Comparison of ENCODE assay signal across 8 mouse cellular contexts in the genomic region with DNA sequence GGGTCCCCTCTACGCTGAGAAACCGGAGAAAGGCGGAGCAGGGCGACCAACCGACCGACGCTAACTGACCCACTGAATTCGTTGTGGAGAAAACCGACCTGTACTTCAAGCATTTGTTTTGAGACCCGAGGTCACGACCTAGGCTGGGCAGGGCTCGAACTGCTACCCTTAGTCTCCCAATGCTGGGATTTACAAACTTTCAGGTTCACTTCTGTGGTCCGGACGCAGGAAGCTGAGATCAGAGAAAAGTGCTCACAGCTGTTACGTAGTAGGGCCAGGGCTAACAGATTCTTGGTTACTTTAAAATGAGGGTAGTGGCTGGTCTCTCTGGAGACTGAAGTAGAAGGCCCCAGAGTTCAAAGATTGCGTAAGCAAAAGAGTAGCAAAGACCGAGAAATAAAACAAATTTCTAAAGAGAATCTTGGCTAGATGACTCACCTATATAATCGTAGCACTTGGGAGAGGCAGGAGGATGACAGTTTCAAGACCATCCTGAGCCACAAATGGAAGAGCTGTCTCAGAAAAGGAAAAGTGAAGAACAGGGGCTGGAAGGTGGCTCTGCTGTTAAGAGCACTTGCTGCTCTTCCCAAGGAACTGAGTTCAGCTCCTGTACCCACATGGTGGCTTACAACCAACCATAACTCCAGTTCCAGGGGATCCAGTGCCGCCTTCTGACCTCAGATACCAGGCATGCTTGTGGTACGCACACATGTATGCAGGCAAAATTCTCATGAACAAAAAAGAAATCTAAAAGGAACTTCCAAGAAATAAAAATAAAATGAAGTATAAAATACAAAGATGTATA. TPM values are rescaled to one million over a fixed set of nuclear protein-coding genes. Genes with fewer than 3 reads are reported as not detected.
DNase-seq lines count a peak whose midpoint lies in the region; ATAC-seq and TF ChIP-seq lines count a peak whose summit lies in the region.

No protein-coding gene starts in this region.

- no peak for TF ChIP-seq POLR2A in CH12.LX (IDR thresholded peaks at IDR 0.05; ENCODE audit: low read depth, low read length)

- peaks cover 20% of the 10 kb centered on the region for H3K36me3 ChIP-seq in heart, embryonic 10.5 days
- peaks cover 18 to 43% of the 10 kb centered on the region in 2 experiments for H3K36me3 ChIP-seq in CH12.LX (replicated peaks in 1 of 2; ENCODE audit: control insufficient read depth in 1 of 2, insufficient read depth in 1 of 2, low read length in 1 of 2)
- H3K36me3 ChIP-seq in forebrain, embryonic 11.5 days (ENCODE audit: control insufficient read depth, insufficient read depth, low read length), result no peaks in the 10 kb centered on the region; the same call in 1 of the 2 replicates
- peaks cover 44% of the 10 kb centered on the region for H3K36me3 ChIP-seq in liver, embryonic 12.5 days

- no peak for TF ChIP-seq RAD21 in CH12.LX (IDR thresholded peaks at IDR 0.05; ENCODE audit: low read depth, low read length)

- dilution Hi-C loops in CH12.LX (cut with MboI; ENCODE audit: extremely low pct_ligation_motif_present, extremely low pct_unique_long_range_greater_than_20kb, low sequenced_read_pairs), result no loop called here

- intact Hi-C loops in heart, postnatal 14 days (cut with DNase I), result no loop called here

- no peak for TF ChIP-seq CTCF in CH12.LX (conservative IDR thresholded peaks at IDR 0.05 in 1 of 2, IDR thresholded peaks at IDR 0.05 in 1 of 2; ENCODE audit: low read depth in 2 of 2, low read length in 2 of 2)

- H3K4me2 ChIP-seq in CH12.LX (ENCODE audit: insufficient read depth, low read depth, poor library complexity, severe bottlenecking), result peak overlapping the region; percentile 98
- peak overlapping the region; percentile 82 for H3K4me2 ChIP-seq in forebrain, embryonic 11.5 days (ENCODE audit: low read depth, low read length, severe bottlenecking)
- H3K4me2 ChIP-seq in liver, embryonic 12.5 days, result peak overlapping the region; percentile 91

- in situ Hi-C loops in CH12.LX (cut with MboI; ENCODE audit: low pct_ligation_motif_present, low pct_unique_long_range_greater_than_20kb, low sequenced_read_pairs), result no loop called here

- H3K79me2 ChIP-seq in CH12.LX (replicated peaks; ENCODE audit: control insufficient read depth, extremely low read depth, insufficient read depth, poor library complexity, severe bottlenecking), result peaks cover 48% of the 10 kb centered on the region

- peak overlapping the region; percentile 85 for H3K9ac ChIP-seq in CH12.LX (ENCODE audit: insufficient read depth, low read depth)
- peak overlapping the region; percentile 78 for H3K9ac ChIP-seq in forebrain, embryonic 11.5 days (ENCODE audit: low read length)
- peak overlapping the region; percentile 88 for H3K9ac ChIP-seq in liver, embryonic 12.5 days

- H3K4me1 ChIP-seq in heart, embryonic 10.5 days, result peaks cover 16% of the 10 kb centered on the region
- H3K4me1 ChIP-seq in CH12.LX (ENCODE audit: control insufficient read depth in 1 of 2, insufficient read depth in 2 of 2), result peaks cover 0 to 26% of the 10 kb centered on the region in 2 experiments; a peak in 3 of 4 replicates
- peaks cover 4% of the 10 kb centered on the region; the same call in 1 of the 2 replicates for H3K4me1 ChIP-seq in forebrain, embryonic 11.5 days (replicated peaks; ENCODE audit: control insufficient read depth, insufficient read depth, low read length)
- peaks cover 31% of the 10 kb centered on the region for H3K4me1 ChIP-seq in liver, embryonic 12.5 days

- TF ChIP-seq EP300 in CH12.LX (IDR thresholded peaks at IDR 0.05; ENCODE audit: low read length), result no peak

- 15% methylated on average over 20 of the region's 20 CpGs for WGBS in heart, embryonic 10.5 days
- 18% methylated on average over 20 of the region's 20 CpGs for WGBS in forebrain, embryonic 11.5 days
- 9% methylated on average over 20 of the region's 20 CpGs for WGBS in liver, embryonic 12.5 days (ENCODE audit: insufficient replicate concordance)

- H3K27me3 ChIP-seq in heart, embryonic 10.5 days (ENCODE audit: insufficient read depth, poor library complexity, severe bottlenecking), result no peaks in the 10 kb centered on the region
- H3K27me3 ChIP-seq in CH12.LX (replicated peaks), result no peaks in the 10 kb centered on the region
- no peaks in the 10 kb centered on the region for H3K27me3 ChIP-seq in forebrain, embryonic 11.5 days (ENCODE audit: control insufficient read depth, insufficient read depth, low read length)
- H3K27me3 ChIP-seq in liver, embryonic 12.5 days (replicated peaks), result no peaks in the 10 kb centered on the region

- ATAC-seq in forebrain, embryonic 11.5 days (replicated peaks; ENCODE audit: low FRiP score), result no peak; the same call in none of the 2 replicates
- peak; percentile 34 for ATAC-seq in liver, embryonic 12.5 days

- DNase-seq in heart, embryonic 10.5 days (ENCODE audit: low spot score), result no peak
- DNase-seq in heart, postnatal 14 days, result no peak
- peak; percentile 56 for DNase-seq in CH12.LX (ENCODE audit: extremely low read depth)
- DNase-seq in forebrain, embryonic 11.5 days (ENCODE audit: low spot score), result no peak
- no peak for DNase-seq in adrenal gland, adult 2 months
- no peak for DNase-seq in kidney, postnatal 36 days
- no peak for DNase-seq in ovary, postnatal 36 days (ENCODE audit: low spot score)

- H3K27ac ChIP-seq in heart, embryonic 10.5 days, result peak overlapping the region; percentile 92
- peak overlapping the region; percentile 67 for H3K27ac ChIP-seq in CH12.LX (ENCODE audit: insufficient read depth, low read depth)
- H3K27ac ChIP-seq in forebrain, embryonic 11.5 days (ENCODE audit: low read depth, low read length), result peak overlapping the region; percentile 58; the same call in 1 of the 2 replicates
- peak overlapping the region; percentile 90 for H3K27ac ChIP-seq in liver, embryonic 12.5 days

- H3K4me3 ChIP-seq in heart, embryonic 10.5 days, result peak overlapping the region; percentile 88
- H3K4me3 ChIP-seq in CH12.LX (replicated peaks in 1 of 3; ENCODE audit: low read depth in 2 of 3, low read length in 2 of 3, poor library complexity in 1 of 3), result peak overlapping the region; percentile 86 to 88 (median 87)
- H3K4me3 ChIP-seq in forebrain, embryonic 11.5 days (ENCODE audit: low read depth, low read length), result peak overlapping the region; percentile 73
- peak overlapping the region; percentile 87 for H3K4me3 ChIP-seq in liver, embryonic 12.5 days

- H3K9me3 ChIP-seq in heart, embryonic 10.5 days, result no peaks in the 10 kb centered on the region
- H3K9me3 ChIP-seq in CH12.LX (replicated peaks; ENCODE audit: low read length), result no peaks in the 10 kb centered on the region
- H3K9me3 ChIP-seq in forebrain, embryonic 11.5 days (ENCODE audit: control insufficient read depth, low read length), result no peaks in the 10 kb centered on the region
- no peaks in the 10 kb centered on the region for H3K9me3 ChIP-seq in liver, embryonic 12.5 days (replicated peaks)

TF ChIP-seq in CH12.LX, 34 proteins besides CTCF, POLR2A, EP300 and RAD21:
- TF ChIP-seq RCOR1 (conservative IDR thresholded peaks at IDR 0.05; ENCODE audit: low read depth, low read length), result no peak
- 0 out of 2 replicates have a peak, but pooled peaks have one; percentile 2 for TF ChIP-seq ETS1 (conservative IDR thresholded peaks at IDR 0.05; ENCODE audit: low read depth, low read length)
- TF ChIP-seq SIN3A (IDR thresholded peaks at IDR 0.05; ENCODE audit: low read length), result peak; percentile 16; the same call in 1 of the 2 replicates
- TF ChIP-seq UBTF (IDR thresholded peaks at IDR 0.05; ENCODE audit: low read depth, low read length), result 0 out of 2 replicates have a peak, but pooled peaks have one; percentile 1
- TF ChIP-seq USF2 (conservative IDR thresholded peaks at IDR 0.05; ENCODE audit: low read depth, low read length), result no peak

RNA-seq across cellular contexts. Expression of a gene that starts 0.7 kb away (rescaled TPM):
- 45.1 and 54.8 TPM in 2 replicates for polyA plus RNA-seq in heart, embryonic 10.5 days (2016; fragmentation: Nextera tagmentation; extraction: Ambion mirVana)
- total RNA-seq in heart, postnatal 14 days (2021), result 1 to 10 TPM; 2.2 to 3.7 TPM
- total RNA-seq in CH12.LX (2012; rRNA removed) (40.5 and 45.0 TPM in 2 replicates), CH12.LX (2014; rRNA removed) (16.1 and 18.6 TPM in 2 replicates)
- 87.5 and 109 TPM in 2 replicates for polyA plus RNA-seq in CH12.LX (2012; ENCODE audit: insufficient read length, low read depth)
- polyA plus RNA-seq in forebrain, embryonic 11.5 days (2014; fragmentation: Nextera tagmentation; extraction: Ambion mirVana), result 84.2 and 91.2 TPM in 2 replicates
- polyA plus RNA-seq in liver, embryonic 12.5 days (2016; fragmentation: Nextera tagmentation; extraction: Ambion mirVana), result 49.9 and 52.3 TPM in 2 replicates
- total RNA-seq in adrenal gland, adult 2 months (2021), result 1 to 10 TPM in 1 of 2 experiments, under 1 TPM in 1; 0.76 to 1.3 TPM
- 0.46 and 0.79 TPM in 2 replicates for polyA plus RNA-seq in adrenal gland, adult 2 months (2012; rRNA removed)

RNA-seq across cellular contexts. Expression of a gene that starts 43.5 kb away (rescaled TPM):
- polyA plus RNA-seq in heart, embryonic 10.5 days (2016; fragmentation: Nextera tagmentation; extraction: Ambion mirVana), result 36.4 and 43.8 TPM in 2 replicates
- 10 to 100 TPM; 18.6 to 20.9 TPM for total RNA-seq in heart, postnatal 14 days (2021)
- 49.9 and 52.0 TPM in 2 replicates for total RNA-seq in CH12.LX (2012; rRNA removed)
- 59.1 and 61.2 TPM in 2 replicates for total RNA-seq in CH12.LX (2014; rRNA removed)
- polyA plus RNA-seq in CH12.LX (2012; ENCODE audit: insufficient read length, low read depth), result 41.8 and 48.1 TPM in 2 replicates
- 52.2 and 53.6 TPM in 2 replicates for polyA plus RNA-seq in forebrain, embryonic 11.5 days (2014; fragmentation: Nextera tagmentation; extraction: Ambion mirVana)
- 62.2 and 64.1 TPM in 2 replicates for polyA plus RNA-seq in liver, embryonic 12.5 days (2016; fragmentation: Nextera tagmentation; extraction: Ambion mirVana)
- 10 to 100 TPM; 59.2 to 72.7 TPM for total RNA-seq in adrenal gland, adult 2 months (2021)
- 26.6 and 28.5 TPM in 2 replicates for polyA plus RNA-seq in adrenal gland, adult 2 months (2012; rRNA removed)

RNA-seq across cellular contexts. Expression of a gene that starts 54.2 kb away (rescaled TPM):
- polyA plus RNA-seq in heart, embryonic 10.5 days (2016; fragmentation: Nextera tagmentation; extraction: Ambion mirVana), result 7.4 and 9.1 TPM in 2 replicates
- total RNA-seq in heart, postnatal 14 days (2021), result 1 to 10 TPM; 1.3 to 2.2 TPM
- total RNA-seq in CH12.LX (2012; rRNA removed) (9.5 and 18.2 TPM in 2 replicates), CH12.LX (2014; rRNA removed) (0.93 and 1.8 TPM in 2 replicates)
- 1.1 and 2.7 TPM in 2 replicates for polyA plus RNA-seq in CH12.LX (2012; ENCODE audit: insufficient read length, low read depth)
- 2.7 and 4.1 TPM in 2 replicates for polyA plus RNA-seq in forebrain, embryonic 11.5 days (2014; fragmentation: Nextera tagmentation; extraction: Ambion mirVana)
- polyA plus RNA-seq in liver, embryonic 12.5 days (2016; fragmentation: Nextera tagmentation; extraction: Ambion mirVana), result 28.5 and 31.8 TPM in 2 replicates
- 10 to 100 TPM; 20.2 to 22.5 TPM for total RNA-seq in adrenal gland, adult 2 months (2021)
- 34.4 and 38.1 TPM in 2 replicates for polyA plus RNA-seq in adrenal gland, adult 2 months (2012; rRNA removed)

Comparison
In these comparisons a context has a peak if more than half of its experiments do, and no peak if none do; other contexts are left out.
1. RNA of a gene that starts 0.7 kb away (polyA plus RNA-seq): 87.5 to 109 TPM in CH12.LX, 84.2 to 91.2 TPM in forebrain, embryonic 11.5 days, 45.1 to 54.8 TPM in heart, embryonic 10.5 days and 49.9 to 52.3 TPM in liver, embryonic 12.5 days; 0.46 to 0.79 TPM in adrenal gland, adult 2 months; every median in the first group is over 10 times any median in the second.
2. Peak in every context shown above with its lines, with median percentiles within 50 percentile points of each other: H3K27ac ChIP-seq, H3K4me3 ChIP-seq, H3K4me2 ChIP-seq and H3K9ac ChIP-seq.